Mouse (Mus musculus): ENCODE data around the gene Ptrhd1. TPM values are rescaled to one million over a fixed set of nuclear protein-coding genes. Genes with fewer than 3 reads are reported as not detected.

Ptrhd1 gene
- polyA plus RNA-seq, 1 experiment from 2014 or later, result 5.5 TPM

DNA sequence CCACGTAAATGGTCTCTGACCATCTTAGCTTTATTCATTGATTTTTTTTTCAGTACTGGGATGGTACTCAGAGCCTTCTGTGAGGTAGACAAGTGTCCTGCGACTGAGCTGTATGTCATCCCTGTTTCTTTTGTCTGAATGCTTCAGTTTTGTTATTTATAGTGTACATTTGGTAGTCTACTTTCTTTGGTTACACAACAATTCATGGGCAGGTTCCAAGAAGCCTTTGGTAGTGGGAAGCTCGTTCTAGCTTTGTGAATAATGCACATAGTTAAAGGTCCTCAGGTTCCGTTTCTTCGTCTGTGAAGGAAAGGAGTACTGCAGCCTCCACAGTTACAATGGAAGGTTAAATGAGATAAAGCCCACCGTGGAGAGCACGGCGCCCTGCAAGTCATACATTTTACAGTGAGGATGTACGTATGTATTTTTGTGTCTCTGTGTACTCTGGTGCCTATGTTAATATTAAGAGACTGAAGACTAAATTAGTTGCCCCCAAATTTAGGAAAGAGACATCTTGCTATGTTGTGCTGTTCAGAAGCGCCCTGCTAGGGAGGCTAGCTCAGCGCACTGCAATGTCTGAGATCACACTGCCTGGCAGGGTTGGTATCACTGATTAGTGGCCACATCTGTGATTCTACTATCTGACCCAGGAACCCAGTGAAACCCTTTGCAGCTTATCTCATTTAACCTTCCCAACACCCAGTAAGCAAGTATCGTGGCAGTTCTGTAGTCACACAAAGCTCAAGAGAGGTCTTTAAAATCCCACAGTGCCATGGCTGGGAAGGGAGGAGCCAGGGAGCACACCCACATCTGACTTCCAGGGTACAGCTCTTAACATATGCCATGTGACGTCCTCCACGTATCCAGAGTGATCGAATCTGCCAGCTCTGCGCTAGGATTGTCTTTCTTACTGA, 19.2 kb downstream of the Ptrhd1 start:
- no peak overlapping the region for H3K4me2 ChIP-seq (replicated peaks)
- 95% methylated on average over 16 of the region's 16 CpGs for WGBS
- no peaks in the 10 kb centered on the region for H3K9me3 ChIP-seq
- no peak overlapping the region for H3K27ac ChIP-seq (replicated peaks)
- no peaks in the 10 kb centered on the region for H3K27me3 ChIP-seq
- no peak for ATAC-seq (replicated peaks)
- no peak overlapping the region for H3K4me3 ChIP-seq
- H3K9ac ChIP-seq (replicated peaks), result no peak overlapping the region
- H3K36me3 ChIP-seq, result peaks cover 36% of the 10 kb centered on the region
- H3K4me1 ChIP-seq, result no peaks in the 10 kb centered on the region

DNA sequence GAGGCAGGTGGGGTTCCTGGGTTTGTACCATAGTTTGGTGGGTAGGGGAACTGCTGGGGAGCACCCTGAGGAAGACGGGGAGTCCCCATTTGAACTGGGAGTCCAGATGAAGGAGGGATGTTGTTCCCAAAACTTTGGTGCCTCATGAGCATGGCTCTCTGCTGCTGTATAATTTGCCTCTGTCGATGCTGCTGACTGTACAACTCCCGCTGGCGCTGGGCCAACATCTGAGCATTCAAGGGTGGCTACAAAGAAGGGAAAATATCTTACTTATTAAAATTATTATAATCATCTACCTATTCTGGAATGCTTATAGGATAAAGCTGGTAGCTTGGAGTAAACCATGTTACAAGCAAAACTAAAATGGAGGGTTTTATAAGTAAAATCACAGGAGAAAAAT, 33.9 kb downstream of the Ptrhd1 start:
- H3K4me1 ChIP-seq, result no peaks in the 10 kb centered on the region

GRCm38 (mm10) chr12:4271078-4271477, 37.3 kb downstream of the Ptrhd1 start:
- peaks cover 69% of the 10 kb centered on the region for H3K36me3 ChIP-seq
- H3K4me2 ChIP-seq (replicated peaks), result no peak overlapping the region
- H3K9ac ChIP-seq (replicated peaks), result no peak overlapping the region
- H3K4me1 ChIP-seq, result no peaks in the 10 kb centered on the region
- no peaks in the 10 kb centered on the region for H3K9me3 ChIP-seq
- 61% methylated on average over 6 of the region's 6 CpGs for WGBS
- H3K27me3 ChIP-seq, result no peaks in the 10 kb centered on the region
- no peak overlapping the region for H3K4me3 ChIP-seq
- H3K27ac ChIP-seq (replicated peaks), result no peak overlapping the region
- no peak for ATAC-seq (replicated peaks)

More for the DNA sequence above, 33.9 kb downstream of the Ptrhd1 start:
- Histone ChIP-seq H3K9ac (replicated peaks) (no peak overlapping the region), H3K27me3 (no peaks in the 10 kb centered on the region), H3K4me2 (replicated peaks) (no peak overlapping the region), H3K36me3 (peaks cover 48% of the 10 kb centered on the region), H3K9me3 (no peaks in the 10 kb centered on the region), H3K4me3 (no peak overlapping the region), H3K27ac (replicated peaks) (no peak overlapping the region)
- WGBS, result 94% methylated on average over 4 of the region's 4 CpGs
- no peak for ATAC-seq (replicated peaks)

DNA sequence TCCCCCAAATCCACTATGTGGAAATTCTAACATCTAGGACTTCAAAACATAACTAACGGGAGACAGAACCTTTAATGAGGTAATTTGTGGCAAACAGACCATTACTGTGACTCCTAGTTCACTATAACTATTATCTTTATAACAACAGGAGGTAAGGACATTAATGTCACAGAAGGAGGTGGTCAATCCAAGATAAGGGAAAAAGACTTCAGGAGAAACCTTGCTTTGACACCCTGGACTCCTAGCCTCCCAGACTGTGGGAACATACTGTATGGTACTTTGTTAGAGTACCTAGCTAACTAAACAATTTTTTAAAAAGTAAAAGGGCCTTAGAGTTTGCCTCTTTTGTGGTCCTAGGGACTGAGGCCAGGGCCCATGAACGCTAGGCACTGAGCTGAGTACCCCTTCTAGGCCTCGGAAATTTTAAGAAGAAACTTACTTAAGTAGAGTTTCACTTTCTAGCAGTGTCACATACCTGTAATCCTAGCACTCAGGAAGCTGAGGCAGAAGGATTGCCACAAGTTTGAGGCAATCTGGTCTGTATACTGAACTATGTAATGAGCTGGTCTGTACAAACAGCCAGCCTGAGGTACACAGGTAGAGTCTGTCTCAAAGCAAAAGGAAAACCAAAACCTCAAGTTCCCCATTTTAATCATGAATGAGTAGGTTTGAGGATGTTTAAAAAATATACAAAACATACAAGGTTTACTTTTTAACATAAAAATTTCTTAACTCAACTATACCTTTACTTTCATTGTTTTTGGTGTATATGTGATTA, 45.3 kb downstream of the Ptrhd1 start:
- ATAC-seq (replicated peaks), result no peak
- Histone ChIP-seq H3K4me1 (no peaks in the 10 kb centered on the region), H3K9me3 (no peaks in the 10 kb centered on the region), H3K9ac (replicated peaks) (no peak overlapping the region), H3K27me3 (no peaks in the 10 kb centered on the region), H3K36me3 (peaks cover 19% of the 10 kb centered on the region), H3K4me3 (no peak overlapping the region), H3K4me2 (replicated peaks) (no peak overlapping the region), H3K27ac (replicated peaks) (no peak overlapping the region)
- WGBS, result 87% methylated on average over 3 of the region's 3 CpGs

GRCm38 (mm10) chr12:4279878-4280277, 46.1 kb downstream of the Ptrhd1 start:
- no peaks in the 10 kb centered on the region for H3K4me1 ChIP-seq
- 97% methylated on average over 3 of the region's 3 CpGs for WGBS
- peaks cover 13% of the 10 kb centered on the region for H3K36me3 ChIP-seq
- no peak overlapping the region for H3K9ac ChIP-seq (replicated peaks)
- no peaks in the 10 kb centered on the region for H3K9me3 ChIP-seq
- H3K27me3 ChIP-seq, result no peaks in the 10 kb centered on the region
- ATAC-seq (replicated peaks), result no peak
- no peak overlapping the region for H3K4me2 ChIP-seq (replicated peaks)
- no peak overlapping the region for H3K4me3 ChIP-seq
- H3K27ac ChIP-seq (replicated peaks), result no peak overlapping the region

- H3K36me3 ChIP-seq, result peaks cover 13% of the 10 kb centered on the region
- ATAC-seq (replicated peaks), result no peak
Measured at GRCm38 (mm10) chr12:4285186-4285585, 51.4 kb downstream of the Ptrhd1 start.

More at GRCm38 (mm10) chr12:4285186-4285585, 51.4 kb downstream of the Ptrhd1 start:
- Histone ChIP-seq H3K4me2 (replicated peaks) (no peak overlapping the region), H3K27ac (replicated peaks) (no peak overlapping the region), H3K9ac (replicated peaks) (no peak overlapping the region), H3K4me1 (peaks cover 11% of the 10 kb centered on the region; the same call in 1 of the 2 replicates), H3K4me3 (no peak overlapping the region), H3K9me3 (no peaks in the 10 kb centered on the region), H3K27me3 (no peaks in the 10 kb centered on the region)
- WGBS, result 29% methylated on average over 3 of the region's 3 CpGs

Other genes starting within 250 kb of the Ptrhd1 start
- 29.9 and 31.4 TPM in 2 replicates for gene Efr3b, start 195.1 kb upstream of the Ptrhd1 start, polyA plus RNA-seq (2015; fragmentation: Nextera tagmentation; extraction: Ambion mirVana)
- 13.1 and 13.3 TPM in 2 replicates for gene Dnajc27, start 151.4 kb upstream of the Ptrhd1 start, polyA plus RNA-seq (2015; fragmentation: Nextera tagmentation; extraction: Ambion mirVana)
- gene Adcy3, start 100.9 kb upstream of the Ptrhd1 start, polyA plus RNA-seq (2015; fragmentation: Nextera tagmentation; extraction: Ambion mirVana), result 11.0 and 13.3 TPM in 2 replicates
- gene Cenpo, start 267 bp downstream of the Ptrhd1 start, polyA plus RNA-seq (2015; fragmentation: Nextera tagmentation; extraction: Ambion mirVana), result 9.7 and 11.4 TPM in 2 replicates
- gene Ncoa1, start 243.2 kb downstream of the Ptrhd1 start, polyA plus RNA-seq (2015; fragmentation: Nextera tagmentation; extraction: Ambion mirVana), result 20.9 and 22.8 TPM in 2 replicates

Data from forebrain, embryonic 15.5 days (tissue).